Mouse (Mus musculus): ENCODE results near the gene Nlk. TPM values are rescaled to one million over a fixed set of nuclear protein-coding genes. Genes with fewer than 3 reads are reported as not detected.

The Nlk gene
- polyA plus RNA-seq, 1 experiment from 2014 or later = 15.9 TPM

GRCm38 (mm10) chr11:78721419-78721818 lies 24.2 kb upstream of the Nlk start:
- 49% methylated on average over 2 of the region's 2 CpGs for WGBS
- ATAC-seq (peak; percentile 71), DNase-seq (ENCODE audit: low spot score) (peak; percentile 40)
- no peak overlapping the region for H3K4me2 ChIP-seq (replicated peaks; ENCODE audit: low read depth, low read length)
- no peak overlapping the region for H3K9ac ChIP-seq (replicated peaks; ENCODE audit: low read depth)
- no peaks in the 10 kb centered on the region for H3K9me3 ChIP-seq (ENCODE audit: low read length)
- TF ChIP-seq CTCF (IDR thresholded peaks at IDR 0.05) (no peak), EP300 (IDR thresholded peaks at IDR 0.05) (no peak)
- H3K27me3 ChIP-seq (replicated peaks; ENCODE audit: insufficient read depth, low read length) = no peaks in the 10 kb centered on the region
- H3K4me1 ChIP-seq (ENCODE audit: insufficient read depth, low read depth, low read length) = no peaks in the 10 kb centered on the region
- no peak overlapping the region for H3K4me3 ChIP-seq (ENCODE audit: low read depth, low read length)
- H3K27ac ChIP-seq (ENCODE audit: low read length) = no peak overlapping the region
- H3K36me3 ChIP-seq (ENCODE audit: insufficient read depth, low read length) = no peaks in the 10 kb centered on the region

GRCm38 (mm10) chr11:78717655-78718054 lies 20.5 kb upstream of the Nlk start:
- TF ChIP-seq EP300 (IDR thresholded peaks at IDR 0.05) (no peak), CTCF (IDR thresholded peaks at IDR 0.05) (no peak)

GRCm38 (mm10) chr11:78708642-78709041 lies 11.5 kb upstream of the Nlk start:
- H3K27ac ChIP-seq (ENCODE audit: low read length) = no peak overlapping the region
- no peak for DNase-seq (ENCODE audit: low spot score)
- no peak overlapping the region for H3K4me3 ChIP-seq (ENCODE audit: low read depth, low read length)
- ATAC-seq = no peak
- no peak overlapping the region for H3K4me2 ChIP-seq (replicated peaks; ENCODE audit: low read depth, low read length)
- 71% methylated on average over 2 of the region's 2 CpGs for WGBS
- H3K9ac ChIP-seq (replicated peaks; ENCODE audit: low read depth) = no peak overlapping the region
- H3K27me3 ChIP-seq (replicated peaks; ENCODE audit: insufficient read depth, low read length) = no peaks in the 10 kb centered on the region
- no peaks in the 10 kb centered on the region for H3K9me3 ChIP-seq (ENCODE audit: low read length)
- H3K36me3 ChIP-seq (ENCODE audit: insufficient read depth, low read length) = no peaks in the 10 kb centered on the region
- TF ChIP-seq EP300 (IDR thresholded peaks at IDR 0.05) (no peak), CTCF (IDR thresholded peaks at IDR 0.05) (no peak)
- H3K4me1 ChIP-seq (ENCODE audit: insufficient read depth, low read depth, low read length) = no peaks in the 10 kb centered on the region

More at GRCm38 (mm10) chr11:78717655-78718054, 20.5 kb upstream of the Nlk start:
- H3K9ac ChIP-seq (replicated peaks; ENCODE audit: low read depth) = no peak overlapping the region
- no peak for ATAC-seq
- no peaks in the 10 kb centered on the region for H3K27me3 ChIP-seq (replicated peaks; ENCODE audit: insufficient read depth, low read length)
- no peak overlapping the region for H3K4me3 ChIP-seq (ENCODE audit: low read depth, low read length)
- no peaks in the 10 kb centered on the region for H3K9me3 ChIP-seq (ENCODE audit: low read length)
- H3K27ac ChIP-seq (ENCODE audit: low read length) = no peak overlapping the region
- WGBS = 59% methylated on average over 4 of the region's 4 CpGs
- H3K36me3 ChIP-seq (ENCODE audit: insufficient read depth, low read length) = no peaks in the 10 kb centered on the region
- H3K4me2 ChIP-seq (replicated peaks; ENCODE audit: low read depth, low read length) = no peak overlapping the region
- DNase-seq (ENCODE audit: low spot score) = no peak
- H3K4me1 ChIP-seq (ENCODE audit: insufficient read depth, low read depth, low read length) = no peaks in the 10 kb centered on the region

- Histone ChIP-seq H3K9ac (replicated peaks; ENCODE audit: low read depth) (no peak overlapping the region), H3K4me2 (replicated peaks; ENCODE audit: low read depth, low read length) (no peak overlapping the region), H3K36me3 (ENCODE audit: insufficient read depth, low read length) (no peaks in the 10 kb centered on the region), H3K4me3 (ENCODE audit: low read depth, low read length) (no peak overlapping the region), H3K27ac (ENCODE audit: low read length) (no peak overlapping the region), H3K9me3 (ENCODE audit: low read length) (no peaks in the 10 kb centered on the region), H3K4me1 (ENCODE audit: insufficient read depth, low read depth, low read length) (no peaks in the 10 kb centered on the region), H3K27me3 (replicated peaks; ENCODE audit: insufficient read depth, low read length) (no peaks in the 10 kb centered on the region)
- TF ChIP-seq EP300 (IDR thresholded peaks at IDR 0.05) (no peak), CTCF (IDR thresholded peaks at IDR 0.05) (no peak)
- ATAC-seq (no peak), DNase-seq (ENCODE audit: low spot score) (no peak)
Observed at GRCm38 (mm10) chr11:78706026-78706425, 8.9 kb upstream of the Nlk start.

- DNase-seq (ENCODE audit: low spot score) (no peak), ATAC-seq (no peak)
- TF ChIP-seq EP300 (IDR thresholded peaks at IDR 0.05) = no peak
- no peak for TF ChIP-seq CTCF (IDR thresholded peaks at IDR 0.05)
- WGBS = 64% methylated on average over 5 of the region's 5 CpGs
- H3K9me3 ChIP-seq (ENCODE audit: low read length) = no peaks in the 10 kb centered on the region
- H3K4me1 ChIP-seq (ENCODE audit: insufficient read depth, low read depth, low read length) = no peaks in the 10 kb centered on the region
- no peak overlapping the region for H3K4me2 ChIP-seq (replicated peaks; ENCODE audit: low read depth, low read length)
- no peaks in the 10 kb centered on the region for H3K36me3 ChIP-seq (ENCODE audit: insufficient read depth, low read length)
- no peak overlapping the region for H3K4me3 ChIP-seq (ENCODE audit: low read depth, low read length)
- no peaks in the 10 kb centered on the region for H3K27me3 ChIP-seq (replicated peaks; ENCODE audit: insufficient read depth, low read length)
- peak overlapping the region; percentile 38 for H3K27ac ChIP-seq (ENCODE audit: low read length)
- H3K9ac ChIP-seq (replicated peaks; ENCODE audit: low read depth) = no peak overlapping the region
Observed at GRCm38 (mm10) chr11:78703085-78703484, 5.9 kb upstream of the Nlk start.

GRCm38 (mm10) chr11:78702319-78702718 lies 5.1 kb upstream of the Nlk start:
- ATAC-seq (no peak), DNase-seq (ENCODE audit: low spot score) (peak; percentile 40)
- H3K36me3 ChIP-seq (ENCODE audit: insufficient read depth, low read length) = no peaks in the 10 kb centered on the region
- no peak overlapping the region for H3K4me2 ChIP-seq (replicated peaks; ENCODE audit: low read depth, low read length)
- no peak overlapping the region for H3K4me3 ChIP-seq (ENCODE audit: low read depth, low read length)
- H3K4me1 ChIP-seq (ENCODE audit: insufficient read depth, low read depth, low read length) = no peaks in the 10 kb centered on the region
- H3K27ac ChIP-seq (ENCODE audit: low read length) = peak overlapping the region; percentile 38; the same call in 1 of the 2 replicates
- H3K9ac ChIP-seq (replicated peaks; ENCODE audit: low read depth) = no peak overlapping the region
- 32% methylated on average over 3 of the region's 3 CpGs for WGBS
- no peak for TF ChIP-seq EP300 (IDR thresholded peaks at IDR 0.05)
- TF ChIP-seq CTCF (IDR thresholded peaks at IDR 0.05) = no peak
- H3K27me3 ChIP-seq (replicated peaks; ENCODE audit: insufficient read depth, low read length) = no peaks in the 10 kb centered on the region
- H3K9me3 ChIP-seq (ENCODE audit: low read length) = no peaks in the 10 kb centered on the region

- peaks cover 10% of the 10 kb centered on the region; the same call in 1 of the 2 replicates for H3K4me1 ChIP-seq (ENCODE audit: insufficient read depth, low read depth, low read length)
- WGBS = under 1% methylated on average over 12 of the region's 12 CpGs
- H3K36me3 ChIP-seq (ENCODE audit: insufficient read depth, low read length) = no peaks in the 10 kb centered on the region
- ATAC-seq (peak; percentile 85), DNase-seq (ENCODE audit: low spot score) (peak; percentile 99)
- no peaks in the 10 kb centered on the region for H3K27me3 ChIP-seq (replicated peaks; ENCODE audit: insufficient read depth, low read length)
- peak overlapping the region; percentile 41 for H3K4me2 ChIP-seq (replicated peaks; ENCODE audit: low read depth, low read length)
- no peaks in the 10 kb centered on the region for H3K9me3 ChIP-seq (ENCODE audit: low read length)
- TF ChIP-seq EP300 (IDR thresholded peaks at IDR 0.05) (no peak), CTCF (IDR thresholded peaks at IDR 0.05) (no peak)
- H3K4me3 ChIP-seq (ENCODE audit: low read depth, low read length) = peak overlapping the region; percentile 79
- peak overlapping the region; percentile 55 for H3K27ac ChIP-seq (ENCODE audit: low read length)
- H3K9ac ChIP-seq (replicated peaks; ENCODE audit: low read depth) = no peak overlapping the region
Observed at GRCm38 (mm10) chr11:78697753-78698171, 589 bp upstream of the Nlk start.
